Mouse (Mus musculus) duodenum, adult 2 months (tissue): ENCODE measurements around the gene Hist1h2bh. TPM values are rescaled to one million over a fixed set of nuclear protein-coding genes. Genes with fewer than 3 reads are reported as not detected.

Experiments used
- polyA plus RNA-seq: library from polyadenylated mRNA; depleted of rRNA; stranded (reverse); fragments of >200 nt; gene quantifications from 2 replicates; pipeline ENCODE4 v1.2.3, GENCODE M21; 2012; ENCODE audit warnings: low replicate concordance; rRNA removed

The Hist1h2bh gene
- polyA plus RNA-seq, 1 experiment = 3.4 TPM

Other genes with a start within 250 kb of the Hist1h2bh start
- gene Zfp322a, start 174.2 kb downstream of the Hist1h2bh start, polyA plus RNA-seq = 0.09 and 0.11 TPM in 2 replicates
- 0.78 and 1.2 TPM in 2 replicates for gene Abt1, start 119.5 kb downstream of the Hist1h2bh start, polyA plus RNA-seq
- 0.04 TPM in 1 of 2 replicates, not detected in the other for gene Btn1a1, start 77.5 kb downstream of the Hist1h2bh start, polyA plus RNA-seq
- not detected in 2 replicates for gene Btn2a2, start 54.5 kb downstream of the Hist1h2bh start, polyA plus RNA-seq
- gene Hist1h4h, start 12.3 kb downstream of the Hist1h2bh start, polyA plus RNA-seq = 12.7 and 22.9 TPM in 2 replicates
- 782 and 1,968 TPM in 2 replicates for gene Hist1h2af, start 9.5 kb downstream of the Hist1h2bh start, polyA plus RNA-seq
- gene Hist1h3g, start 8.0 kb downstream of the Hist1h2bh start, polyA plus RNA-seq = 41.4 and 47.8 TPM in 2 replicates
- 12.4 and 14.5 TPM in 2 replicates for gene Hist1h3f, start 660 bp upstream of the Hist1h2bh start, polyA plus RNA-seq
- gene Hist1h4f, start 8.3 kb upstream of the Hist1h2bh start, polyA plus RNA-seq = 6.2 and 12.0 TPM in 2 replicates
- gene Hist1h1d, start 9.9 kb upstream of the Hist1h2bh start, polyA plus RNA-seq = 0.11 and 0.13 TPM in 2 replicates
- 34.6 and 43.8 TPM in 2 replicates for gene Hist1h3e, start 19.0 kb upstream of the Hist1h2bh start, polyA plus RNA-seq
- 11.9 and 48.7 TPM in 2 replicates for gene Hist1h2ae, start 27.8 kb upstream of the Hist1h2bh start, polyA plus RNA-seq
- gene Hist1h2bg, start 28.0 kb upstream of the Hist1h2bh start, polyA plus RNA-seq = 29.6 and 41.4 TPM in 2 replicates
- 13.2 and 22.0 TPM in 2 replicates for gene Hist1h2bf, start 30.8 kb upstream of the Hist1h2bh start, polyA plus RNA-seq
- 3.7 and 15.3 TPM in 2 replicates for gene Hist1h2ad, start 31.0 kb upstream of the Hist1h2bh start, polyA plus RNA-seq
- 13.1 and 33.1 TPM in 2 replicates for gene Hist1h3d, start 32.4 kb upstream of the Hist1h2bh start, polyA plus RNA-seq
- gene Hist1h4d, start 38.2 kb upstream of the Hist1h2bh start, polyA plus RNA-seq = 7.5 and 12.3 TPM in 2 replicates
- gene Hist1h2be, start 77.7 kb upstream of the Hist1h2bh start, polyA plus RNA-seq = 1.4 and 1.6 TPM in 2 replicates
- gene Hist1h1e, start 79.2 kb upstream of the Hist1h2bh start, polyA plus RNA-seq = 2.3 and 2.7 TPM in 2 replicates
- gene Hist1h2ac, start 140.6 kb upstream of the Hist1h2bh start, polyA plus RNA-seq = 1.3 and 5.1 TPM in 2 replicates
- 151 and 487 TPM in 2 replicates for gene Hist1h2bc, start 140.8 kb upstream of the Hist1h2bh start, polyA plus RNA-seq
- gene Hist1h1t, start 152.4 kb upstream of the Hist1h2bh start, polyA plus RNA-seq = not detected in 2 replicates
- 4.4 and 18.3 TPM in 2 replicates for gene Hist1h4c, start 155.1 kb upstream of the Hist1h2bh start, polyA plus RNA-seq
- 5.9 and 6.9 TPM in 2 replicates for gene Hfe, start 167.5 kb upstream of the Hist1h2bh start, polyA plus RNA-seq
- gene Hist1h1c, start 195.4 kb upstream of the Hist1h2bh start, polyA plus RNA-seq = 19.5 and 49.1 TPM in 2 replicates
- 35.9 and 40.8 TPM in 2 replicates for gene Hist1h3c, start 202.2 kb upstream of the Hist1h2bh start, polyA plus RNA-seq
- gene Hist1h2bb, start 203.3 kb upstream of the Hist1h2bh start, polyA plus RNA-seq = 18.7 and 20.8 TPM in 2 replicates
- gene Hist1h2ab, start 207.7 kb upstream of the Hist1h2bh start, polyA plus RNA-seq = 22.8 and 64.3 TPM in 2 replicates
- 30.7 and 39.7 TPM in 2 replicates for gene Hist1h3b, start 208.9 kb upstream of the Hist1h2bh start, polyA plus RNA-seq
- gene Hist1h4b, start 213.6 kb upstream of the Hist1h2bh start, polyA plus RNA-seq = 9.6 and 14.6 TPM in 2 replicates
- 6.3 and 13.5 TPM in 2 replicates for gene Hist1h4a, start 217.8 kb upstream of the Hist1h2bh start, polyA plus RNA-seq
- 21.3 and 31.3 TPM in 2 replicates for gene Hist1h3a, start 219.0 kb upstream of the Hist1h2bh start, polyA plus RNA-seq
- 0.74 and 1.2 TPM in 2 replicates for gene Hist1h1a, start 220.3 kb upstream of the Hist1h2bh start, polyA plus RNA-seq
- 0.71 and 3.3 TPM in 2 replicates for gene Trim38, start 226.5 kb upstream of the Hist1h2bh start, polyA plus RNA-seq